Mouse (Mus musculus) hindlimb bud, embryonic 11.5 days (tissue): ENCODE results near the gene Tmem259.
A peak's percentile ranks its signal among the peaks of the same experiment; 100 is the strongest.
"Not testable (repeated sequence)": the region's sequence is repeated elsewhere in the genome, so short reads cannot be mapped to it uniquely, and the experiment has no call there.

Experiments used
- DNase-seq: peaks from one replicate; pipeline ENCODE4 v3.0.0-alpha.2; 2012; ENCODE audit warnings: low read depth, low spot score; ENCODE audit errors: extremely low spot score

The Tmem259 gene

GRCm38 (mm10) chr10:79968181-79968580, 15.9 kb downstream of the Tmem259 start:
- DNase-seq: no peak

- no peak for DNase-seq
These were observed 17.2 kb downstream of the Tmem259 start for GRCm38 (mm10) chr10:79966886-79967400.

GRCm38 (mm10) chr10:79965325-79965724, 18.8 kb downstream of the Tmem259 start:
- no peak for DNase-seq

- no peak for DNase-seq
These were observed 19.4 kb downstream of the Tmem259 start for GRCm38 (mm10) chr10:79964727-79965126.

- no peak for DNase-seq
These were observed 23.3 kb downstream of the Tmem259 start for GRCm38 (mm10) chr10:79960671-79961294.

- peak; percentile 100 for DNase-seq
These were observed 24.1 kb downstream of the Tmem259 start, which contains the start of gene Wdr18 for GRCm38 (mm10) chr10:79959847-79960601. TSS of gene Wdr18 (plus strand) at chr10:79960152.

- not testable (repeated sequence) for DNase-seq
These were observed 24.7 kb downstream of the Tmem259 start for GRCm38 (mm10) chr10:79959412-79959811.

- DNase-seq: no peak
These were observed 25.9 kb downstream of the Tmem259 start for GRCm38 (mm10) chr10:79958140-79958816.

- no peak for DNase-seq
These were observed 27.4 kb downstream of the Tmem259 start for GRCm38 (mm10) chr10:79956643-79957154.

- DNase-seq: no peak
These were observed 28.4 kb downstream of the Tmem259 start for GRCm38 (mm10) chr10:79955691-79956090.

GRCm38 (mm10) chr10:79953946-79954345, 30.2 kb downstream of the Tmem259 start:
- no peak for DNase-seq

GRCm38 (mm10) chr10:79950661-79951060, 33.5 kb downstream of the Tmem259 start:
- DNase-seq: no peak

- DNase-seq: no peak
These were observed 34.3 kb downstream of the Tmem259 start for GRCm38 (mm10) chr10:79949873-79950272.

GRCm38 (mm10) chr10:79947502-79947901, 36.6 kb downstream of the Tmem259 start:
- DNase-seq: no peak

GRCm38 (mm10) chr10:79946752-79947322, 37.3 kb downstream of the Tmem259 start:
- no peak for DNase-seq

- DNase-seq: no peak
These were observed 38.5 kb downstream of the Tmem259 start for GRCm38 (mm10) chr10:79945507-79946234.

GRCm38 (mm10) chr10:79943471-79943901, 40.6 kb downstream of the Tmem259 start:
- no peak for DNase-seq

GRCm38 (mm10) chr10:79942988-79943387, 41.1 kb downstream of the Tmem259 start:
- DNase-seq: no peak

- no peak for DNase-seq
These were observed 43.4 kb downstream of the Tmem259 start for GRCm38 (mm10) chr10:79940749-79941148.

- no peak for DNase-seq
These were observed 46.2 kb downstream of the Tmem259 start for GRCm38 (mm10) chr10:79937775-79938526.
